In genomic region chr3:45379541-45379971, GRCm38 (mm10) we compare ENCODE assay signal across 7 mouse cellular contexts. TPM values are rescaled to one million over a fixed set of nuclear protein-coding genes. Genes with fewer than 3 reads are reported as not detected.
DNase-seq lines count a peak whose midpoint lies in the region; ATAC-seq and TF ChIP-seq lines count a peak whose summit lies in the region.

No protein-coding gene starts in this region.

- TF ChIP-seq CTCF in kidney, postnatal 0 days (IDR thresholded peaks at IDR 0.05; ENCODE audit: low read depth), result no peak

- H3K9me3 ChIP-seq in kidney, postnatal 0 days (replicated peaks; ENCODE audit: low read length), result no peaks in the 10 kb centered on the region
- H3K9me3 ChIP-seq in embryonic facial prominence, embryonic 12.5 days, result no peaks in the 10 kb centered on the region
- H3K9me3 ChIP-seq in neural tube, embryonic 15.5 days (replicated peaks), result no peaks in the 10 kb centered on the region

- H3K9ac ChIP-seq in kidney, postnatal 0 days (ENCODE audit: low read depth, low read length), result no peak overlapping the region
- peak overlapping the region; percentile 55 for H3K9ac ChIP-seq in embryonic facial prominence, embryonic 12.5 days
- peak overlapping the region; percentile 82 for H3K9ac ChIP-seq in neural tube, embryonic 15.5 days (replicated peaks)

- 4% methylated on average over 24 of the region's 29 CpGs for WGBS in kidney, postnatal 0 days
- under 1% methylated on average over 24 of the region's 29 CpGs for WGBS in embryonic facial prominence, embryonic 12.5 days
- 0% methylated on average over 24 of the region's 29 CpGs for WGBS in neural tube, embryonic 15.5 days

- H3K4me1 ChIP-seq in kidney, postnatal 0 days (replicated peaks; ENCODE audit: insufficient read depth, low read length), result peaks cover 28% of the 10 kb centered on the region
- peaks cover 11% of the 10 kb centered on the region for H3K4me1 ChIP-seq in embryonic facial prominence, embryonic 12.5 days
- peaks cover 21% of the 10 kb centered on the region for H3K4me1 ChIP-seq in neural tube, embryonic 15.5 days

- DNase-seq in kidney, postnatal 0 days (ENCODE audit: low spot score), result no peak
- DNase-seq in kidney, adult 8-10 months, result no peak
- peak; percentile 48 for DNase-seq in ZHBTc4 (ENCODE audit: low read depth, low spot score)
- peak; percentile 27 to 54 for DNase-seq in layer of hippocampus, postnatal 25 days (ENCODE audit: extremely low spot score in 1 of 2, low spot score in 1 of 2)

- no peak for ATAC-seq in kidney, postnatal 0 days (replicated peaks; ENCODE audit: low FRiP score, low read depth)
- ATAC-seq in embryonic facial prominence, embryonic 12.5 days (ENCODE audit: insufficient number of reproducible peaks, insufficient read depth, low FRiP score, low TSS enrichment), result no peak
- ATAC-seq in neural tube, embryonic 15.5 days (ENCODE audit: low FRiP score), result no peak
- no peak for ATAC-seq in granulocyte monocyte progenitor cell, adult 5-6 weeks (replicated peaks; ENCODE audit: poor library complexity, severe bottlenecking)

- H3K27ac ChIP-seq in kidney, postnatal 0 days, result no peak overlapping the region
- H3K27ac ChIP-seq in embryonic facial prominence, embryonic 12.5 days, result no peak overlapping the region
- peak overlapping the region; percentile 81 for H3K27ac ChIP-seq in neural tube, embryonic 15.5 days (replicated peaks)

- H3K27me3 ChIP-seq in kidney, postnatal 0 days (ENCODE audit: insufficient read depth, low read length), result peaks cover 39% of the 10 kb centered on the region
- peaks cover 12% of the 10 kb centered on the region; the same call in 1 of the 2 replicates for H3K27me3 ChIP-seq in embryonic facial prominence, embryonic 12.5 days
- no peaks in the 10 kb centered on the region for H3K27me3 ChIP-seq in neural tube, embryonic 15.5 days (replicated peaks)

- H3K36me3 ChIP-seq in kidney, postnatal 0 days (ENCODE audit: insufficient read depth, low read length), result no peaks in the 10 kb centered on the region
- H3K36me3 ChIP-seq in embryonic facial prominence, embryonic 12.5 days, result no peaks in the 10 kb centered on the region
- H3K36me3 ChIP-seq in neural tube, embryonic 15.5 days, result no peaks in the 10 kb centered on the region

- peak overlapping the region; percentile 95 for H3K4me2 ChIP-seq in kidney, postnatal 0 days (ENCODE audit: low read length)
- peak overlapping the region; percentile 96 for H3K4me2 ChIP-seq in embryonic facial prominence, embryonic 12.5 days (replicated peaks)
- H3K4me2 ChIP-seq in neural tube, embryonic 15.5 days, result peak overlapping the region; percentile 91

- peak overlapping the region; percentile 39 for H3K4me3 ChIP-seq in kidney, postnatal 0 days (replicated peaks; ENCODE audit: low read depth, low read length)
- peak overlapping the region; percentile 58 for H3K4me3 ChIP-seq in embryonic facial prominence, embryonic 12.5 days
- H3K4me3 ChIP-seq in neural tube, embryonic 15.5 days (replicated peaks), result peak overlapping the region; percentile 70

RNA-seq across cellular contexts. Expression of gene Pcdh10, which starts 1.4 kb away (rescaled TPM):
- 0.14 and 0.22 TPM in 2 replicates for polyA plus RNA-seq in kidney, postnatal 0 days (2015; fragmentation: Nextera tagmentation; extraction: Ambion mirVana)
- polyA plus RNA-seq in embryonic facial prominence, embryonic 12.5 days (2016; fragmentation: Nextera tagmentation; extraction: Ambion mirVana), result 6.5 and 7.6 TPM in 2 replicates
- total RNA-seq in layer of hippocampus, postnatal 25 days (2021), result 10 to 100 TPM; 88.0 to 93.3 TPM
- polyA plus RNA-seq in neural tube, embryonic 15.5 days (2015; fragmentation: Nextera tagmentation; extraction: Ambion mirVana), result 13.6 and 19.8 TPM in 2 replicates
- not detected in 2 replicates for total RNA-seq in granulocyte monocyte progenitor cell, adult 5-6 weeks (2014; fragmentation: Nextera tagmentation)
- 0.05 TPM in 1 of 2 replicates, not detected in the other for total RNA-seq in granulocyte monocyte progenitor cell, adult 5-6 weeks (2017)

Comparison
In these comparisons a context has a peak if more than half of its experiments do, and no peak if none do; other contexts are left out.
1. DNase-seq: peak in ZHBTc4 (single experiment) and layer of hippocampus, postnatal 25 days (2 of 2); none in kidney, postnatal 0 days (single experiment) and kidney, adult 8-10 months (0 of 2).
2. Peak in every context shown above with its lines, with median percentiles within 50 percentile points of each other: H3K4me2 ChIP-seq and H3K4me3 ChIP-seq.